Mouse (Mus musculus) embryo, embryonic 9.5 days (tissue): ENCODE data around the gene Nop9.
A peak's percentile ranks its signal among the peaks of the same experiment; 100 is the strongest.

Source experiments
- DNase-seq: peaks from one replicate; pipeline ENCODE4 v3.0.0-alpha.2; 2017; ENCODE audit errors: extremely low spot score

The Nop9 gene

DNA sequence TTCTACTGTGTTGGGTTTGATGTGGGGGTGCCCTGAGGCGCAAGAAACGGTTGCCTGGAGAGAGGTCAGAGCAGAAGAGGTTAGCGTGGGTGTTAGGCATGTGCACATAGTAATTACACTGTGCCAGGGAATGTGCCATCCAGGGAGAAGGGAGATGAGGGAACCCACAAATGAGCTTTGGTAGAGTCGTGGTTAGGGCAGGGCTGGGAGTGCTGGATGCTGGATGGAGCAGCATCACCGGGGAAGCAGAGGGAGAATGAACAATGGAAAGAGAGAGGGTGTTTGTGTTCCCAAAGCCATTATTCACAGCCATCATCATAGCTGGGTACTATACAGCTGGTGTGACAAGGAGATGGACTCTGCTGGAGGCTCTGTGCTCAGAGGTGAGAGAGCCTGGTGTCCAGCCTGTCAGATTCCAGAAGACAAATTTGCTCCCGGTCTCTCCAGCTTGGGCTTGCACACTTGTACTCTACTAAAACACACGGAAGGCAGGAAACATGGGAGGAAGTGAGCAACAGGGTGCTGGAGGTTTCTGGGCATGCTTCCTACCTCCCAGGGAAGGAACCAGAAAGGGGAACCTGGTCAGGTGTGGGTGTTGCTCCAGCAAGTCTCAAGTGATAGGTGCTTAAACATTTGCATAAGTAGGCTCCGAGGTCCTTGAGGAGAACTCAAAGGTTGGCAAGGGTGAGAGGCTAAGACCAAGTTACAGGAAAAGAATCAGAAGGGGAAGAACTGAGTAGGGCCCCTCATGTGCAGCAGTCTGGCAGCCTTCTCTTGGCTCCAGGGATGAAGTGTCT lies 17.4 kb upstream of the Nop9 start:
- no peak for DNase-seq

GRCm38 (mm10) chr14:55730116-55730515 lies 15.4 kb upstream of the Nop9 start:
- no peak for DNase-seq

GRCm38 (mm10) chr14:55730531-55731032 lies 14.9 kb upstream of the Nop9 start:
- DNase-seq: no peak

GRCm38 (mm10) chr14:55733889-55734288 lies 11.6 kb upstream of the Nop9 start:
- DNase-seq: no peak

DNA sequence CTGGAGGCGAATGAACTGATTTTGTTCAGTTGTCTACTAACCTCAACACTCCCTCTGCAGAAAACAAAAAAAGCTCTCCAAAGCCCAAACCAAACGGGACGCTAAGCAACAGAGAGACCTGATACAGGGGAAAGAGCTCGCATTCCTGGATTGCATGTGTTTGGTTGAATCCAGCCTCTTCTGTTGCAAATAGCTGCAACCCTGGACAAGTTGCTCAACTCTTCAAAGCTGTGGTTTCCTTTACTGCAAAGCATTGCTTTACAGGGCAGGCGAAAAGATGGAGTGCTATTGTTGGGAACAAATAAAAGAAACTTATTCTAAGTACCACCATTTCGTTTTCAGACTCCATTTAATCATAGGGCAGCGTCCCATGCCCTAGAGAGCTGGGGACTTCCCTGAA lies 10.6 kb upstream of the Nop9 start:
- DNase-seq: no peak

DNA sequence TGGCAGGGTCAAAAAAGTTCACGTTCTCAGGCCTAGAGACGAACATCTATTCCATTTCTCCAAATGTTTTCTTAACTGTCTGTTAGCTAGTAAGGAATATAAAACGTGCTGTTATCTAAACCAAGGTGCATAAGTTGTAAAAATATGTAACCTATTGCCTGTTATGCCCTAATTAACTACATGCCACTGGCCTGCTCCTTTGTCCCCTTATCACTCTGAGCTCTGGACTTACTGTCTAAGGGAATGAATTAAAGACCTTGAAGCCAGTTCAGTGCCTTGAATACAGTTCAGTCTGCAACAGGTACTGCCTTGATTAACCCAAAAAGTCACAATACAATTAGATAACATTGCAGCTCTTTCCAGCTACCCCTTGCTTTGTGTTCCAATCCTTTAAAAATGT lies 10.2 kb upstream of the Nop9 start:
- no peak for DNase-seq

GRCm38 (mm10) chr14:55735758-55736157 lies 9.7 kb upstream of the Nop9 start:
- no peak for DNase-seq

DNA sequence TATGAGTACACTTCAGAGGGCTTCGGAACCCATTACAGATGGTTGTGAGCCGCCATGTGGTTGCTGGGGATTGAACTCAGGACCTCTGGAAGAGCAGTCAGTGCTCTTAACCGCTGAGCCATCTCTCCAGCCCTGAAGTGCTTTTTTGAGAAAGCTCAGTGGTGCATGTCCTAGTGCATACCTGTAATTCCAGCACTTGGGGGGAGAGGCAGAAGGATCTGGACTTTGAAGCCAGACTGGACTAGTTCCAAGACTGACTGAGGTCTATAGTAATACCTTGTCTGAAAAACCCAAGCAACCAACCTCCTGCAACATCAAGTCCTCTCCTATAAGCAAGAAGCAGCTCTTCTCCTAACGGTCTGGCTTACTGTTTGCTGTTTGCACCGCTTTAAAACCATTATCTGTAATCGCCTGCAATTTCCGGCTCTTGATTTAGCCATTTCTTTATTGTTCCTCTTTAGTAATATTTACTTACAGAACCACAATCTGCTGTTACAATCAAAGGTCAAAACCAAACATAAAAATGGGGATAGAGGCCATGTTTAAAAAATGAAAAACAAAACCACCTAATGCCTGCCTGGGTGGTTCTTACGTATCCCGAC lies 8.3 kb upstream of the Nop9 start:
- DNase-seq: no peak

- peak; percentile 86 for DNase-seq
Measured at GRCm38 (mm10) chr14:55743711-55744110, 1.8 kb upstream of the Nop9 start.

- DNase-seq: no peak
Measured at GRCm38 (mm10) chr14:55745861-55746237, 356 bp downstream of the Nop9 start.

- no peak for DNase-seq
Measured at GRCm38 (mm10) chr14:55747051-55747847, 1.8 kb downstream of the Nop9 start.

DNA sequence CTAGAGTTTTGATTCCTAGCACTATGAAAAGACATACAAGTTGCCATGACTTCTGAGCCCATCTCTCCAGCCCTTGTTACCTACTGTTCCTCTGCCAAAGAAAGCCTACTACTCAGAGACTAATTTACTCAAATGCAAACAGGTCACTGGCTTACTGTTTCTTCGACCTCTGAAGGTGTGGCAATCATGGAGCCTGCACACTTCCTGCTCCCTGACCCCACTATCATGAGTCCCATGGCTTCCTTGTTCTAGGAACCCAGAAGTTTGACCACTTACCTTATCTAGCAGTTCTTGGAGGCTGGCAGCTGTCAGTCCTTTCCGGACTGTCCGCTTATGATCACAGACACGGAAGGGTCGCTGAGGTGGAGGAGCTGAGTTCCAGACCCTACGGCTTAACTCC lies 12.1 kb downstream of the Nop9 start:
- no peak for DNase-seq

GRCm38 (mm10) chr14:55758363-55758784 lies 12.9 kb downstream of the Nop9 start, which contains the start of gene Cideb:
Gene Cideb, minus strand, starts transcription at chr14:55758458.
- peak; percentile 65 for DNase-seq

DNA sequence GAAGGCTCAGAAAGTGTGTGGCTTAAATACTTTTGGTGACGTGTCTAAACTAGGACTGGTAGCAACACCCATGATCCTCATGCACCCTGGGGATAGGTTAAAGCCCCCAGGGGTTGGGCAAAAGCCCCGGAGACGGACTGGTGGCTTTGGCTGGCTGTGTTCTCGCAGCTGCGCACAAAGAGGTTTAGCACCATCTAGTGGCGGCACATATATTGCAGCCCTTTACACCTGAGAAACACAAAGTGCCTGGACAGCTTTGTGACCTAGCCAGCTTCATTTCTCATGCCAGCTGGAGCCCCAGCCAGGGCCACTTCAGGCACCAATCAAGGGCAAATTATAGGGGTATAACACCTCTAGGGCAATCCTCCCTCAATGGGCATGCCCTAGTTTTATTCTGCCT lies 14.7 kb downstream of the Nop9 start:
- DNase-seq: peak; percentile 85

- no peak for DNase-seq
Measured at GRCm38 (mm10) chr14:55761163-55761562, 15.7 kb downstream of the Nop9 start, which contains the start of gene Ltb4r2. Gene Ltb4r2, plus strand, starts transcription at chr14:55761428.

GRCm38 (mm10) chr14:55762001-55762821 lies 16.7 kb downstream of the Nop9 start:
- peak; percentile 78 for DNase-seq

DNA sequence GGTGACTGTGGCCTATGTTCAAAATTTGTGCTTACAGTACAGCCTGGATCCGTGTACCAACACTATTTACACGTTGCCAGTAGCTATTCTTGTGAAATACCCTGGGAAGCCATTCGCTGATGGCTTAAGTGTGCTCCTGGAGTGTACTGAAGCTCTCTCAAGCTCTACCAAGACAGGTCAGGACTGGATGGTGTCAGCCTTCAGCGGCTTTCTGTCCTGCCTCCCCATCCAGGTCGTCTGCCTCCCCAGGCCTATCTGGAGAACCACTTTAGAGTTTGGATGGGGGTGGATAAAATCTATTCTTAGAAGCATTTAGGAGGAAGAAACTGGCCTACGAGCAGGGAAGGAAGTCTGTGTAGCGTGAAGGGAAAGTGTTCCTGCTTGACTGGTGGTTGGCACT lies 17.7 kb downstream of the Nop9 start:
- no peak for DNase-seq

DNA sequence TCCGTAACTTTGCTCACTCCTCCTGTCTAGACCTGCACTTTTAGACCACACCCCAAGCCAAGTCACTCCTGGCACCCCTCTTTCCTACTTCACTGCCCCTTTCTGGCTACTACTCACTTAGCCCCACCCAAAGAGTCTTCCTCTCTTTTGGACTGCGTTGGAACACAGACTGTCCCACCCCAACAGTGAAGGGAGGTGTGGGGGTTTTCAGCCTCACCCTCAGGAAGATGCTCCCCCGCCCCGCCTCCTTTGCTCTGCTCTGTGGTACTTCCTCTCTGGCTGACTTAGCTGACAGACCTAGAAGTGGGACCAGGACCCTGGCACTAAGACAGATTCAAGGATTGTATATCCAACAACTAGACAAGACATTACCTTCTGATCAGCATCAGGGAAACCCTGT lies 20.2 kb downstream of the Nop9 start, which contains the start of gene Ltb4r1:
TSS of gene Ltb4r1 (plus strand) at position 267 of the 400 bp plus-strand sequence.
- DNase-seq: no peak

DNA sequence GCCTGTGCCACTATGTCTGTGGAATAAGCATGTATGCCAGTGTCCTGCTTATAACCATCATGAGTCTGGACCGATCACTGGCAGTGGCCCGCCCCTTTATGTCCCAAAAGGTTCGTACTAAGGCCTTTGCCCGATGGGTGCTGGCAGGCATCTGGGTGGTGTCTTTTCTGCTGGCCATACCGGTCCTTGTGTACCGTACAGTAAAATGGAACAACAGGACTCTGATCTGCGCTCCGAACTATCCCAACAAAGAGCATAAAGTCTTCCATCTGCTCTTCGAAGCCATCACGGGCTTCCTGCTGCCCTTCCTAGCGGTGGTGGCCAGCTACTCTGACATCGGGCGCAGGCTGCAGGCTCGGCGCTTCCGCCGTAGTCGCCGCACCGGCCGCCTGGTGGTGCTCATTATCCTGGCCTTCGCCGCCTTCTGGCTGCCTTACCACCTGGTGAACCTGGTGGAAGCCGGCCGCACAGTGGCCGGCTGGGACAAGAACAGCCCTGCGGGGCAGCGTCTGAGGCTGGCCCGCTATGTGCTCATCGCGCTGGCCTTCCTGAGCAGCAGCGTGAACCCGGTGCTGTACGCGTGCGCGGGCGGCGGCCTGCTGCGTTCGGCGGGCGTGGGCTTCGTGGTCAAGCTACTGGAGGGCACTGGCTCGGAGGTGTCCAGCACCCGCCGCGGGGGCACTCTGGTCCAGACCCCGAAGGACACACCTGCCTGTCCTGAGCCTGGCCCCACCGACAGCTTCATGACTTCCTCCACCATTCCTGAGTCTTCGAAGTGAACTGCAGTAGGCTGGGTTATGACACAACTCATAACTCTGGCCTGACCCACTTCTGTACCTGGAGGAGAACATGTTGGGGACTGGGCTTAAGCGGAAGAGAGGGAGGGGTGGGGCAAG lies 22.3 kb downstream of the Nop9 start:
- peak; percentile 67 for DNase-seq

GRCm38 (mm10) chr14:55768555-55768954 lies 23.1 kb downstream of the Nop9 start:
- DNase-seq: no peak
